Mouse (Mus musculus) heart, embryonic 15.5 days (tissue): ENCODE measurements around the gene Bsx. TPM values are rescaled to one million over a fixed set of nuclear protein-coding genes. Genes with fewer than 3 reads are reported as not detected.

Experiments used
- ATAC-seq: fragments of 200-750 bp; cut with Nextera tagmentation; replicated peaks from 2 replicates; pipeline ENCODE4 v1.8.0; 2017; ENCODE audit warnings: low read depth, moderate TSS enrichment; ENCODE audit not compliant: insufficient number of reproducible peaks, insufficient read depth, low FRiP score
- H3K27ac ChIP-seq: fragments of 300-500 bp; sonication (generic); 2 replicates; pipeline ENCODE4 v1.5.1; 2015; ENCODE audit warnings: mild to moderate bottlenecking, inconsistent platforms
- H3K27me3 ChIP-seq: fragments of 300-500 bp; sonication (generic); 2 replicates; pipeline ENCODE4 v1.6.1; 2015; ENCODE audit warnings: inconsistent platforms
- H3K36me3 ChIP-seq: fragments of 300-500 bp; sonication (generic); 2 replicates; pipeline ENCODE4 v1.6.1; 2015; ENCODE audit warnings: mild to moderate bottlenecking, inconsistent platforms
- H3K4me1 ChIP-seq: fragments of 300-500 bp; sonication (generic); replicated peaks from 2 replicates; pipeline ENCODE4 v1.6.1; 2015; ENCODE audit warnings: inconsistent platforms
- H3K4me2 ChIP-seq: fragments of 300-500 bp; sonication (generic); 2 replicates; pipeline ENCODE4 v1.6.1; 2015; ENCODE audit warnings: inconsistent platforms, mild to moderate bottlenecking, moderate library complexity
- H3K4me3 ChIP-seq: fragments of 300-500 bp; sonication (generic); 2 replicates; pipeline ENCODE4 v1.5.1; 2015; ENCODE audit warnings: mild to moderate bottlenecking, inconsistent platforms
- H3K9ac ChIP-seq: fragments of 300-500 bp; sonication (generic); 2 replicates; pipeline ENCODE4 v1.6.1; 2015; ENCODE audit warnings: mild to moderate bottlenecking, inconsistent platforms
- H3K9me3 ChIP-seq: fragments of 300-500 bp; sonication (generic); replicated peaks from 2 replicates; pipeline ENCODE4 v1.6.1; 2016; ENCODE audit warnings: inconsistent platforms
- WGBS: fragments of 180-500 bp; shearing (Covaris S2); methylation state at CpG from one replicate; pipeline ENCODE4 v1.1.7; 2015; ENCODE audit warnings: mixed read lengths; 5-methylcytosine and 5-hydroxymethylcytosine counted together
- polyA plus RNA-seq: library from polyadenylated mRNA; unstranded; fragments of >200 nt; fragmentation: Nextera tagmentation; extraction: Ambion mirVana; gene quantifications from 2 replicates; pipeline ENCODE4 v1.2.1, GENCODE M21; 2015

The Bsx gene
- polyA plus RNA-seq, result not detected in 2 replicates

DNA sequence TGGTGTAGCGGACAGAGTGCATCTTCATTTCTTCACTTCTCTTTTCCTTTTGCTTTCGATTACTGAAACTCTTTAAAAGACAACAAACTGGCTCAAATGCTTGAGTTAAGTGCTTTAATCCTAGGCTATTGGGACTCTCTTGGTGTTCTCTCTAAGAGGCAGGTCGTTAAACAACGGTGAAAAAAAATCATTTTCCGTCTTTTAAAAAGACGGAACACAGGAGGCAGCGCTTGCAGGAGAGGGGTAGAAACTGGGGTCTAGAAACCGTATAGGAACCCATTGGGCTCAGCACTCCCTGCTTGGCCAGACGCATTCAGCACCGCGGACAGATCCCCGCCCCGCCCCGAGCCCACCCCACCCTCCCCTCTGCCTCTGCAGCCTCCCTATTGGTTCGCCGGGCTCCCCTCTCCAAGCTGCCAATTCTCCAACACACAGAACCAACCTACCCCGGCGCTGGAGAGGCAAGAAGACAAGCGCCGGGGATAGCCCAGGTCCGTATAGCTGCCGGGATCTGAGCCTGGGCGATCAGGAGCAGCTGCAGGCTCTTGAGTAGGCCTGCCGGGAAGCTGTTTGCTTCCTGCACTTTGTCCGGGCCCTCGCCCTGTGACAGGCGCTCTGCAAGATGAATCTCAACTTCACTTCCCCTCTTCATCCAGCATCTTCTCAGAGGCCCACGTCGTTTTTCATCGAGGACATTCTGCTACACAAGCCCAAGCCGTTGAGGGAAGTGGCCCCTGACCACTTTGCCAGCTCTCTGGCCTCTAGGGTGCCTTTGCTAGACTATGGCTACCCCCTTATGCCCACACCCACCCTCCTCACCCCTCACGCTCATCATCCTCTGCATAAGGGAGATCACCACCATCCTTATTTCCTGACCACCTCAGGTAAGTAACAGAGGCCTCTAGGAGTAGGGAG lies at the start of gene Bsx:
Bsx (plus strand) TSS at position 572 of the 915 bp plus-strand sequence.
- Histone ChIP-seq H3K4me1 (peaks cover 18% of the 10 kb centered on the region), H3K36me3 (no peaks in the 10 kb centered on the region), H3K9ac (no peak within 1 kb of the TSS), H3K27ac (no peak within 1 kb of the TSS), H3K9me3 (no peaks in the 10 kb centered on the region), H3K4me3 (peak within 1 kb of the TSS; percentile 34), H3K4me2 (peak within 1 kb of the TSS; percentile 44), H3K27me3 (peaks cover 96% of the 10 kb centered on the region)
- no peak; the same call in 1 of the 2 replicates for ATAC-seq
- 3% methylated on average over 32 of the region's 32 CpGs for WGBS

DNA sequence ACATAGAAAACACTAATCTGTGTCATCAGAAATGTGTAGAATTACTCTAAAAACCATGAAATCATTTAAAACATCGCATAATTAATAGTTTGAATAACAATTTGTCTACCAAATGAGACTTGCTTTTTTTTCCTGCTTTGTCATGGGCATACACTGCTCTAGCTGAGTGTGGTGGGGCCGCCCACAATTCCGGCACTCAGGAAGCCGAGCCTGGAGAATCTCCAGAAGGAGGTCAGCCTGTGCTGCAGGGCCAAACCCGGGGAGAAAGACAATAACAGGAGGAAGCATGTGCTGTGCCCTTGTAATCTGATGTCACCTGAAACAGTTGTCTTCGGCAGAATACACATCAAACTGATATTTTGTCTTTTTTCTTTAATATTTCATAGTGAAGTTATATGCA lies 48.3 kb upstream of the Bsx start:
- WGBS, result 43% methylated on average over 6 of the region's 6 CpGs
- H3K36me3 ChIP-seq, result no peaks in the 10 kb centered on the region

DNA sequence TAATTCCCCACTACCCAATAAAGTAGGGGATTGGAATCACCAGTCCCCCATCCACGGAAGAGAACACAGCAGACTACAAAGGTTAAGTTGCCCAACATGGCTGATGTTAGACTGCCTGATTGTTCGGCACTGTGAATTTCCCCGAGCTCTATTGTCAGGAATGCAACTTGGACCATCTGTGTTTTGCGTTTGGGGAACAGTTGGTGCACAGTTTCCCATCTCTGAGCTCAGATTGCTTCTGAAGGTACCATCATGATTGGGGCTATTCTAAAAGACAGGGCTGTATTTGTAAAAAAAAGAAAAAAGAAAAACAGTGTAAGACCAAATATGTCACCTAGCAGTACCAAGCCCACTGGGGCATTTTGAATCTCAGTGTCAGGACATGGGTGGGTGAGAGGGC lies 46.6 kb upstream of the Bsx start:
- Histone ChIP-seq H3K9ac (no peak overlapping the region), H3K27ac (no peak overlapping the region), H3K27me3 (no peaks in the 10 kb centered on the region), H3K4me3 (no peak overlapping the region), H3K36me3 (no peaks in the 10 kb centered on the region), H3K4me1 (no peaks in the 10 kb centered on the region), H3K4me2 (no peak overlapping the region), H3K9me3 (no peaks in the 10 kb centered on the region)
- no peak for ATAC-seq
- 77% methylated on average over 4 of the region's 4 CpGs for WGBS

More for the DNA sequence above, 48.3 kb upstream of the Bsx start:
- Histone ChIP-seq H3K27me3 (no peaks in the 10 kb centered on the region), H3K4me2 (no peak overlapping the region), H3K9me3 (no peaks in the 10 kb centered on the region), H3K4me3 (no peak overlapping the region), H3K4me1 (peaks cover 11% of the 10 kb centered on the region), H3K9ac (no peak overlapping the region), H3K27ac (no peak overlapping the region)
- ATAC-seq, result no peak

DNA sequence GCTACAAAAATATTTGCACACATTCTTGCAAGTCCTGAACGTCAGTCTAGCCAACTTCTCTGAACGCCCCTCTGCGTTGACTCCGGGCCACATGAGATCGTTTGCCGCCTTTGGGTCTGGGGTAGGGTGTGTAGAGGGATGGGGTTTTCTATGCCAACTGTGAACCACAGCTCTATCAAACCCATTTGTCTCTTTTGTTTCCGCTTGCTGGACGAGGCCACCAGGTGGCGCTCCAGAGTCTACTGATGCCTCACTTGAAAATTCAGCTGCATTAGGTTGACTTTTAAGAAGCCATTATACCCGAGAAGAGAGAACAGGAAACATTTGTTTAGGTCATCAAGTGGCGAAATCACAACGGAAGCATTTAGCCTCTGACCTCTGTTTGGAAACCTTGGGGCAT lies 39.4 kb upstream of the Bsx start:
- no peak overlapping the region for H3K27ac ChIP-seq
- H3K4me3 ChIP-seq, result no peak overlapping the region
- H3K27me3 ChIP-seq, result no peaks in the 10 kb centered on the region
- H3K36me3 ChIP-seq, result no peaks in the 10 kb centered on the region
- H3K4me2 ChIP-seq, result 0 out of 2 replicates have a peak overlapping the region, but pooled peaks have one; percentile 9
- no peak overlapping the region for H3K9ac ChIP-seq
- no peak for ATAC-seq
- no peaks in the 10 kb centered on the region for H3K9me3 ChIP-seq
- H3K4me1 ChIP-seq, result 0 out of 2 replicates have a peak, but pooled peaks cover 2% of the 10 kb centered on the region
- 9% methylated on average over 12 of the region's 12 CpGs for WGBS

DNA sequence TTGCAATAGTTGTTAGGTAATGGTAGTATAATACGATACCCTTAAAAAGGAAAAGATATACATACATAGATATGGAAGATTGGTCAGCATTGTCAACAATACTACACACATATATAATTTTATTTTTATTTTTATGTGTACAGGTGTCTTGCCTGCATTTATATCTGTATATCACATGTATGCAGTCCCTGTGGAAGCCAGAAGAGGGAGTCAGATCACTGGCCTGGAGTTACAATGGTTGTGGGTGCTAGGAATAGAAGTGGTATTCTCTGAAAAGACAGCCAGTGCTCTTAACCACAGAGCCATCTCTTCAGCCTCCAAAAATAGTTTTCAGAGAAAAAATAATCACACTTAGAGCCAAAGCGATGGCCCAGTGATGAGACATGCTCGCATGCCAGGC lies 37.2 kb upstream of the Bsx start:
- Histone ChIP-seq H3K9ac (no peak overlapping the region), H3K36me3 (no peaks in the 10 kb centered on the region), H3K4me3 (no peak overlapping the region), H3K4me1 (0 out of 2 replicates have a peak, but pooled peaks cover 2% of the 10 kb centered on the region), H3K27ac (no peak overlapping the region), H3K27me3 (no peaks in the 10 kb centered on the region), H3K9me3 (no peaks in the 10 kb centered on the region), H3K4me2 (no peak overlapping the region)
- 85% methylated on average over 3 of the region's 3 CpGs for WGBS
- ATAC-seq, result no peak

DNA sequence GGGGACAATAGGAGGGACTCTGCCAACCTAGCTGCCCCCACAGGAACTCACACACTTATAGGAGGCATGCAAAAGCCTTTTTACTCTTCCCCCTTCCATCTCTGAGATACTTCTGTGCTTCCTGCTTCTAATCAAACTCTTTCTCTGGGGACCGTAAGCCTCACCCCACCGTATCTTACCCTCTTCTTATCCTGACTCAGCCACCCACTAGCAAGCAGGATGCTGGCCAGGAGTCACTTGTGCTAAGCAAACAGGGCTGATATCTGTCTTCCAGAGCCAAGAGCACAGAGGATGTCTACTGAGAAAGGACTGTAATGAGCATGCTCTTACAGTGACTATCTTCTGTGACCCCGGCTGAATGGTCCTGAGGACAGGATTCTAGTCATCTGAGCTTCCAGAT lies 34.3 kb upstream of the Bsx start:
- H3K36me3 ChIP-seq, result no peaks in the 10 kb centered on the region

DNA sequence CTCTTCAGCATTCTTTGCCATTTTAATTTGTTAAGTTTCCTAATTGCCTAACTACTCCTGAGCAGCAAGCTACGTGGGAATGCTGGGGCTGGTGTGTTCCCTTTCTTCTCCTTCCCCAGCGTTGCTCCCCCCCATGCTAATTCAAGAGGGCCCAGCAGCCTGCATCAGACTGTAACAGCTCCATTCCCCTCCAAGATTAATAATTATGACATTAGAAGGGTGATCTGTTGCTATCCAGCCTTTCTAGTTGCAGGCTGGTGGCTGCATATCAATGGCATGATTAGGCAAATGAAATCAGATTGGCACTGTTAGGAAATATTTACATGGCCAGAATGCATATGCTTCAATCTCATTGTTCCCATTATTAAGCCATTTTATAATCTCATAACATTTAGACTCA lies 22.4 kb upstream of the Bsx start:
- H3K27me3 ChIP-seq, result peaks cover 12% of the 10 kb centered on the region
- H3K9me3 ChIP-seq, result no peaks in the 10 kb centered on the region
- H3K4me2 ChIP-seq, result no peak overlapping the region
- WGBS, result 55% methylated on average over 2 of the region's 2 CpGs
- H3K4me3 ChIP-seq, result no peak overlapping the region
- H3K27ac ChIP-seq, result no peak overlapping the region
- no peak for ATAC-seq
- H3K4me1 ChIP-seq, result no peaks in the 10 kb centered on the region
- no peak overlapping the region for H3K9ac ChIP-seq
- no peaks in the 10 kb centered on the region for H3K36me3 ChIP-seq

More for the DNA sequence above, 34.3 kb upstream of the Bsx start:
- Histone ChIP-seq H3K9me3 (no peaks in the 10 kb centered on the region), H3K27ac (no peak overlapping the region), H3K4me1 (0 out of 2 replicates have a peak, but pooled peaks cover 2% of the 10 kb centered on the region), H3K27me3 (no peaks in the 10 kb centered on the region), H3K9ac (no peak overlapping the region), H3K4me2 (no peak overlapping the region), H3K4me3 (no peak overlapping the region)
- WGBS, result 45% methylated on average over 3 of the region's 3 CpGs
- ATAC-seq, result no peak

DNA sequence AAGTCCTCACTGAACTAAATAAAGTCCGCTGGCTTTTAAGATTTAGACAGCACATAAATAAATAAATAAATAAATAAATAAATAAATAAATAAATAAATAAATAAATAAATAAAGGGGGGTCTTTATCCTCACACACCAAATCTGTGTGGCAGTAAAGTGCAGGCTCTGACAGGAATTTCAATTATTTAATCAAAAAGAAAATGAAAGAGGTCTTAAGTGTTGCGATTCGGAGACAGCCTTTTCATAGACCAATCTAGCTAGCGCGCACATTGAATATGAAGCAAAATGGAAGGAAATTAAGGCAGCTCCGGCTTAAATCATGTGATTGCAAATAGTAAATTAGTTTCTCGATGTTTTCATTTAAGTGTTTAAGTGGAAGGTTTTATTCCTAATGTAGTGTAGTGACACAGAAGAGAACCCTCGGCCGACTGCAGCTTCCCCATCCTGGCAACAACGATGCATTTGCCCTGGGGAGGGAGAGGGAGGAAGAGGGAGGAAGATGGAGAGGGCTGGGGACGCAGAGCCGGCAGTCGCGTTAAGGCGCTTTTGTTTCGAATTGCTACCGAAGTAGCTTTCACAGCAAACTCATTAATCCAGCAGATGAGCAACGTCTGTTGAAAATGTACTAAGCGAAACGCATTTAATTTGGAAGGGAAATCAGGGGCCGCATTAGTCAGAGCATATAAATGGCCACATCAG lies 15.3 kb upstream of the Bsx start:
- 12% methylated on average over 21 of the region's 21 CpGs for WGBS
- Histone ChIP-seq H3K27ac (no peak overlapping the region), H3K9me3 (no peaks in the 10 kb centered on the region), H3K4me3 (peak overlapping the region; percentile 38), H3K4me1 (0 out of 2 replicates have a peak, but pooled peaks cover 3% of the 10 kb centered on the region), H3K4me2 (peak overlapping the region; percentile 61), H3K27me3 (peaks cover 16% of the 10 kb centered on the region), H3K36me3 (no peaks in the 10 kb centered on the region), H3K9ac (0 out of 2 replicates have a peak overlapping the region, but pooled peaks have one; percentile 0)
- ATAC-seq, result no peak

DNA sequence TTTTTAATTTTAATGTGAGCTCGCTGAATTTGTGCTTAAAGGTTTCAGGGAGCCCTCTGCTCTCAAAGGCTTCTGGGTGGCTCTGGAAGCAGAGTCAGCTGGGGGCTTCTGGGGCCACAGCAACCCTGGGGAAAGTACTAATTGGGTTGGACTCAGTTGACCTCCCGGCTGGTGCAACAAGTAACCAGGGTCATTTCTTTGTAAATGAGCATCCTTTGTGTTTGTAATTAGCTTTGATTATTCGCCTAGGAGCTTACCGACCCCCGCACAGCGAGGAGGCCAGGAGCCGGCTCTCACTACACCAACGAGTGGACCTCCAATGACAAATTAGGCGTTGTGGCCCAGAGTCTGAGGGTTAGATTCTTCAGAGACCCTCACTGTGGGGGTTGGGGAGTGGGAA lies 14.7 kb upstream of the Bsx start:
- Histone ChIP-seq H3K4me2 (peak overlapping the region; percentile 61), H3K27me3 (peaks cover 13% of the 10 kb centered on the region), H3K9me3 (no peaks in the 10 kb centered on the region), H3K36me3 (no peaks in the 10 kb centered on the region), H3K4me1 (0 out of 2 replicates have a peak, but pooled peaks cover 3% of the 10 kb centered on the region), H3K9ac (no peak overlapping the region), H3K4me3 (peak overlapping the region; percentile 38), H3K27ac (no peak overlapping the region)
- WGBS, result 11% methylated on average over 9 of the region's 9 CpGs
- ATAC-seq, result no peak

DNA sequence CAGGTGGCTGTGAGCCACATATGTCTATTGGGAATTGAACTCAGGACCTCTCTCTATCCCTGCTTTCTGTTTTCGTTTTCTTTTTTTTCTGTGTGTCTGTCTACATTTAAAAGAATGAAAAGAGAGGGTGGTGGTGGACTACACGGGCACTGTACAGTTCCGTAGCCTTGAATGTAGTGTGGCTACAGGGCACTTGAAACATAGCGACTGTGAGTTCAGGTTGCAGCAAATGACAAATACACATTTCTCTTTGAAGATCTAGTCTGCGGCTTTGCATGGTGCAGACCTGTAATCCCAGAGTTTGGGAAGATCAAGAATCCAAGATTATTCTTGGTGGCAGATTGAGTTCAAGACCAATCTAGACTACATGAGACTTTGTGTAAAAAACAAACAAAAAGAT lies 3.6 kb upstream of the Bsx start:
- Histone ChIP-seq H3K27me3 (peaks cover 67% of the 10 kb centered on the region), H3K4me3 (no peak overlapping the region), H3K9ac (no peak overlapping the region), H3K27ac (no peak overlapping the region), H3K4me2 (no peak overlapping the region), H3K9me3 (no peaks in the 10 kb centered on the region), H3K36me3 (no peaks in the 10 kb centered on the region), H3K4me1 (peaks cover 4% of the 10 kb centered on the region)
- WGBS, result 75% methylated on average over 5 of the region's 5 CpGs
- ATAC-seq, result no peak

DNA sequence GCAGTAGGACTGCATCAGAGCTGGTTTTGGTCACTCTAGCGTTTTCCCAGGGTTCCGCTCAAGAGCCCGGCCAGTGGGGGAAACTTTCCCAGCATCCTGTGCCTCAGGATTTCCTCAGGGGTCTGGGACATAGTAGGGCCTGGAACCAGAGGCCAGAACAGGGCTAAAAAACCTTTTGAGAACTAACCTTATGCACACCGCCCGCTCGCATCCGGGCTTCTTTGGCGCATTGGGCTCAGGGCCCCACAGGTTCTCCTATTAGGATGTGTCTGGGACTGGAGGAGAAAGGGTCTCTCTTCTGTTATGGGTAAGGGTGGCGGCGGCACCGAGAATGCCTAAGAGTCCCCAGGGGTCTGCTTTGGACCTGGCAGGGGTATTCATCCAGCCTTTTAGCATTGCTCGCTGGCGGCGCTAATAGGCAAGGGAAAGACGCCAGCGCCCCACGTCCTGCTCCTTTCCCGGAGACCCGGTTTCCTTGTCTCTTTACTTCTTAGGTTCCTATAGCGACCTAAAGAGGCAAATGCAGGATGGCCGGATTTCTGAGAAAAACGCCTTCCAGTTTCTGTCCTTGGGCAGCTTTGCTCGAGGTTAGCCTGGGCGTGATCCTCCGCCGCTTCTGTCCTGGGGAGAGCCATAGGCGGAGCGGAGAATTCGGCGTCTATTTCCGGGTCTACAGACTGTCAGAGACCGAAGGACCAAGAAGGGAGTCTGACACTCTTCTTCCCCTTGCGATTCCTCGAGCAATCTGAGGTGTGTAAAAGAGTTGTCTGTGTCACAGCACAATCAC lies 2.4 kb upstream of the Bsx start:
- no peaks in the 10 kb centered on the region for H3K9me3 ChIP-seq
- 2% methylated on average over 34 of the region's 34 CpGs for WGBS
- no peak for ATAC-seq
- no peak overlapping the region for H3K9ac ChIP-seq
- H3K27ac ChIP-seq, result no peak overlapping the region
- H3K4me2 ChIP-seq, result peak overlapping the region; percentile 45
- peak overlapping the region; percentile 23 for H3K4me3 ChIP-seq
- H3K4me1 ChIP-seq, result peaks cover 4% of the 10 kb centered on the region
- no peaks in the 10 kb centered on the region for H3K36me3 ChIP-seq
- peaks cover 79% of the 10 kb centered on the region for H3K27me3 ChIP-seq
